Mouse (Mus musculus) G1E (cell line): ENCODE measurements around the gene Deaf1.

Experiments
- CTCF ChIP-seq: IDR thresholded peaks from 2 replicates; pipeline ENCODE4 v1.5.1; 2012; ENCODE audit warnings: low read depth, low read length, inconsistent platforms, mixed read lengths
- GATA1 ChIP-seq: IDR thresholded peaks from 2 replicates; pipeline ENCODE4 v1.6.1; 2012; ENCODE audit warnings: borderline replicate concordance, low read length, inconsistent platforms, mixed read lengths
- TAL1 ChIP-seq: conservative IDR thresholded peaks from 2 replicates; pipeline ENCODE4 v1.6.1; 2012; ENCODE audit warnings: low read depth, low read length, inconsistent platforms, mixed read lengths

DNA sequence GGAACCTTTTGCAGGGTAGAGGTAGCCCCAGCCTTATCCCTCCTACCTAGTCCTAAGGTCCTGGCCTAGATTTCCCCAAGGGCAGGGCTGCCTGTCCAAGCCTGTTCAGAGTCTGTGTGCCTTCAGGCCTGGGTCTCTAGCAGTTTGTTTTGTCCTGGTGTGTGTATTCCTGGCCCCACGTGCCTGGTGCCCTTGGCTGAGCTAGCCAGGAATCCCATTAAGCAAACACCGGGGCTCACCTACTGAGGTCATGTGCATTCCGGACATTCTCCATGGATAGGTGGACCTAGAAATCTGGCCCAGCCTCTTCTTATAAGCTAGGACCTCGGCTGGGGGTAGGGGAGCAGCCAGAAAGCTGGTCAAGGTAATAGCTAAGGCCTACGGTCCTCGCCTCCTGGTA, 13.0 kb upstream of the Deaf1 start:
- TF ChIP-seq CTCF: no peak
- no peak for TF ChIP-seq GATA1
- TF ChIP-seq TAL1: no peak
